Mouse (Mus musculus) CD4-positive, CD25-positive, alpha-beta regulatory T cell, adult 9 weeks (primary cell): Measurements from ENCODE around the gene Dennd5a. TPM values are rescaled to one million over a fixed set of nuclear protein-coding genes. Genes with fewer than 3 reads are reported as not detected.

ENCODE experiments used
- polyA plus RNA-seq: library from polyadenylated mRNA; unstranded; fragments of 100-300 nt; shearing (Covaris generic); gene quantifications from one replicate; pipeline ENCODE4 v1.2.1, GENCODE M21; 2017

Gene Dennd5a
- polyA plus RNA-seq: 13.9 TPM

DNA sequence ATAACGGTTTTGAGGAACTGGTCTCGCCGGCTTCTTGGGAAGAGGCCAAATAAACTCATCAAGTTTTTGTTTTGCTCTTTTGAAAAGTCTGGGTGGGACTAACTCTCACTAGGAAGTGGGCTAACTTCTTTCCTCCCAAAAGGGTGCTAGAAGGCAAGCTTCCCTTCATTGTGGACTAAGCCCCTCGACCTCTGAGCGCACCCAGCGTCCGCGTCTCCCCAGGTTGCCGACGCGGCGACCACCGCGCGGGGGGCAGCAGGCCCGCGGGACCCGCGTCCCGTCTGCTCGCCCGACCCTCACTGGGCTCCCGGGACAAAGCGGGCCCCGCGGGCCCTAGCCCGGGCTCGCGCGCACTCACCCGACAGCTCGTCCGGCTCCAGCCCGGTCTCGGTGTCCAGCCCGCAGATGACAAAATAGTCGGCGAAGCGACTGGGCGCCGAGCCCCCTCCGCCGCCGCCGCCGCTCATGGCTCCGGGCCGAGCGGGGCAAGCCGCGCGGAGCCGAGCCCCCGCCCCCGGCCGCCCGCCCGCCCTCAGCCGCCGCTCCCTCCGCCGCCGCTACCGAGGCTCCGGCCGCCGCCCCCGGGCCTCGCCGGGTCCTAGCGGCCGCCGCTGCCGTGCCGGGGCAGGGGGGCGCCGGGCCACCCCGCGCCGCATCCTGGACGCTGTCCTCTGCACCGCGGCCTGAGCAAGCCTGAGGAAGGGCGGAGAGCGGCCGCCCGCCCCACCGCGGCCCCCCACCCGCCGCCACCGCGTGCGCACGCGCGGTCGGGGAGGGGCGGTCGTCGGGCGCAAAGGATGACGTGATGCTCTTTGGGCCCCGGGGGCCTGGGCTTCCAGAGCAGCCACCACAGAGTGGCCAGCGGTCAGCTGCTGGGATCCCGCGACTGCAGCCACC, at the start of gene Dennd5a:
TSS of gene Dennd5a (minus strand) at position 755 of the 897 bp plus-strand sequence.

GRCm38 (mm10) chr7:109986775-109987174, 26.5 kb upstream of the Dennd5a start, which contains the start of gene Tmem41b:
Gene Tmem41b, minus strand, starts transcription at chr7:109986929.

GRCm38 (mm10) chr7:109865370-109866229, 94.7 kb downstream of the Dennd5a start, which contains the start of gene Scube2:
Gene Scube2, minus strand, starts transcription at chr7:109865679.

Other genes with a start within 250 kb of the Dennd5a start
- not detected for gene BC051019, start 236.6 kb downstream of the Dennd5a start, polyA plus RNA-seq
- gene Ascl3, start 228.7 kb downstream of the Dennd5a start, polyA plus RNA-seq: 0.55 TPM
- gene Tmem9b, start 207.6 kb downstream of the Dennd5a start, polyA plus RNA-seq: 56.3 TPM
- 0.32 TPM for gene Nrip3, start 178.4 kb downstream of the Dennd5a start, polyA plus RNA-seq
- gene Scube2, start 94.8 kb downstream of the Dennd5a start, polyA plus RNA-seq: not detected
- 66.7 TPM for gene Tmem41b, start 26.5 kb upstream of the Dennd5a start, polyA plus RNA-seq
- gene Ipo7, start 57.8 kb upstream of the Dennd5a start, polyA plus RNA-seq: 27.5 TPM
- 51.1 TPM for gene Zfp143, start 100.7 kb upstream of the Dennd5a start, polyA plus RNA-seq
- 1.9 TPM for gene Wee1, start 161.6 kb upstream of the Dennd5a start, polyA plus RNA-seq